Mouse (Mus musculus): ENCODE measurements around the gene Foxe1. TPM values are rescaled to one million over a fixed set of nuclear protein-coding genes. Genes with fewer than 3 reads are reported as not detected.

Foxe1 gene
- polyA plus RNA-seq, 2 experiments: 0.06 to 0.07 TPM

DNA sequence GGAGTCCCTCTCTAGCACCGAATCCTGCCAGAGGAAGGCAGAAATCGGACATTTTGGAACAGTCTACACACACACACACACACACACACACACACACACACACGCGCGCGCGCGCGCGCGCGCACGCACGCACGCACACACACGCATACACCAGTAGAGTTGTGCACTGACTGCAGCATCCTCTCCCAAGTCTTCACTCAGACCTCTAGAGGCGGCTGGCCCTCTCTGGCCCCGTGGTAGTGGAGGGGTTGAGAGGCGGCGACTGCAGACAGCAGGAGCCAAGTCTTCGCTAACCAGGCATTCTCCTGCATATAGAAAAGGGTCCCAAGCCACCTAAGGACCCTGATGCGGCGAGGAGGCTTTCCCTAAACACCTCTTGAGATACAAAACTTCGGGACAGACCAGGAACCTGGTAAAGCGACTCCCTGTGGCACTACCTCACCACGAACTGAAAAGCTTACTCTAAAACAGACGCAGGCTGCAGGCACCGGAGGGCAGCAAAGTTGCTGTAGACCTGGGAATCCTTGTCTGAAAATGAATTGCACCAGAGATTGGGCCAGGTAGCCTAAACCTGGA, 610 bp upstream of the Foxe1 start:
- DNase-seq (ENCODE audit: low read depth in 3 of 3, low spot score in 3 of 3) (no peak), ATAC-seq (ENCODE audit: insufficient read depth) (no peak)
- H3K27me3 ChIP-seq (ENCODE audit: control insufficient read depth, insufficient read depth, low read length): peaks cover 100% of the 10 kb centered on the region
- H3K4me2 ChIP-seq (ENCODE audit: low read depth): no peak overlapping the region
- H3K9me3 ChIP-seq (ENCODE audit: control insufficient read depth, low read length): no peaks in the 10 kb centered on the region
- H3K9ac ChIP-seq (replicated peaks): no peak overlapping the region
- no peak for TF ChIP-seq CTCF (IDR thresholded peaks at IDR 0.05; ENCODE audit: low read depth)
- no peak for TF ChIP-seq EP300 (IDR thresholded peaks at IDR 0.05; ENCODE audit: low read depth)
- H3K36me3 ChIP-seq (replicated peaks; ENCODE audit: control insufficient read depth, insufficient read depth, low read depth): no peaks in the 10 kb centered on the region
- no peak overlapping the region for H3K27ac ChIP-seq
- no peak overlapping the region for H3K4me3 ChIP-seq (ENCODE audit: insufficient read depth in 1 of 2, low read depth in 2 of 2, low read length in 2 of 2)
- under 1% methylated on average over 28 of the region's 28 CpGs for WGBS (ENCODE audit: insufficient replicate concordance)
- H3K4me1 ChIP-seq (replicated peaks; ENCODE audit: control insufficient read depth in 2 of 2, insufficient read depth in 2 of 2, low read length in 1 of 2): no peaks in the 10 kb centered on the region

DNA sequence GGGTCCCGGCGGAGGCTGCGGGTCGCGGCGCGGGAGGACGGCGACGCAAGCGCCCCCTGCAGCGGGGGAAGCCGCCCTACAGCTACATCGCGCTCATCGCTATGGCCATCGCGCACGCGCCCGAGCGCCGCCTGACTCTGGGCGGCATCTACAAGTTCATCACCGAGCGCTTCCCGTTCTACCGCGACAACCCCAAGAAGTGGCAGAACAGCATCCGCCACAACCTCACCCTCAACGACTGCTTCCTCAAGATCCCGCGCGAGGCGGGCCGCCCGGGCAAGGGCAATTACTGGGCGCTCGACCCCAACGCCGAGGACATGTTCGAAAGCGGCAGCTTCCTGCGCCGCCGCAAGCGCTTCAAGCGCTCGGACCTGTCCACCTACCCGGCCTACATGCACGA, 879 bp downstream of the Foxe1 start:
- DNase-seq (ENCODE audit: low read depth in 3 of 3, low spot score in 3 of 3) (peak in 1 of 3 experiments; percentile 9), ATAC-seq (ENCODE audit: insufficient read depth) (no peak)
- Histone ChIP-seq H3K27me3 (ENCODE audit: control insufficient read depth, insufficient read depth, low read length) (peaks cover 100% of the 10 kb centered on the region), H3K27ac (no peak overlapping the region), H3K9me3 (ENCODE audit: control insufficient read depth, low read length) (no peaks in the 10 kb centered on the region), H3K36me3 (replicated peaks; ENCODE audit: control insufficient read depth, insufficient read depth, low read depth) (no peaks in the 10 kb centered on the region), H3K4me3 (ENCODE audit: insufficient read depth in 1 of 2, low read depth in 2 of 2, low read length in 2 of 2) (peak overlapping the region in 1 of 2 experiments; percentile 28; a peak in 2 of 4 replicates), H3K9ac (replicated peaks) (no peak overlapping the region), H3K4me1 (replicated peaks; ENCODE audit: control insufficient read depth in 2 of 2, insufficient read depth in 2 of 2, low read length in 1 of 2) (no peaks in the 10 kb centered on the region), H3K4me2 (ENCODE audit: low read depth) (peak overlapping the region; percentile 36)
- WGBS (ENCODE audit: insufficient replicate concordance): under 1% methylated on average over 50 of the region's 51 CpGs
- TF ChIP-seq CTCF (IDR thresholded peaks at IDR 0.05; ENCODE audit: low read depth) (no peak), EP300 (IDR thresholded peaks at IDR 0.05; ENCODE audit: low read depth) (no peak)

DNA sequence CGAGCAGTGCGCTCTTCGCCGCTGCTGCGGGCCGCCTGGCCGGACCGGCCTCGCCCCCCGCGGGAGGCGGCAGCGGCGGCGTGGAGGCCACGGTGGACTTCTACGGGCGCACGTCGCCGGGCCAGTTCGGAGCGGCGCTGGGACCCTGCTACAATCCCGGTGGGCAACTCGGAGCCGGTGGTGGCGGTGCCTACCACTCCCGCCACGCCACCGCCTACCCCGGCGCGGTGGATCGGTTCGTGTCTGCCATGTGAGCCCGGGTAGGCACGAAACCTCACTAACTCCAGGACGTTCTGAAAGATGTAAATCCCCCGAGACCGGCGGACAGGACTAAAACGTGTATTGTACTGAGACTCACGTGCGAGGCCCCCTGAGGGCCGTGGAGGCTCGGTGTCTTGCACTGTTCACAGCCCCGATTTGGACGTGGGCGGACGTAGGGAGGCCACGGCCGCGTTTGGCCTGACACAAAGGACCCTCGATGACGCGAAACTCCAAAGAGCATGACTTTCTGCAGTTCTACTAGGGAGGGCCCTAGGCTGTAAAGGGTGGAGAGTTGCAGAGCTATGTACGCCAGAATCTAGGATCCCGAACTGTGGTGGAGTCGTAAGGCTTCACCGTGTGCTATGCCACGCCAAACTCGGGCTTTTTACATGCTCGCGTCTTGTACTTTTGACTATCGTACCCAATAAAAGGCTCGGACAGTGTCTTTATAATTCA, 1.8 kb downstream of the Foxe1 start:
- H3K4me2 ChIP-seq (ENCODE audit: low read depth): no peak overlapping the region
- 5% methylated on average over 66 of the region's 67 CpGs for WGBS (ENCODE audit: insufficient replicate concordance)
- H3K9me3 ChIP-seq (ENCODE audit: control insufficient read depth, low read length): no peaks in the 10 kb centered on the region
- TF ChIP-seq CTCF (IDR thresholded peaks at IDR 0.05; ENCODE audit: low read depth) (no peak), EP300 (IDR thresholded peaks at IDR 0.05; ENCODE audit: low read depth) (no peak)
- H3K27ac ChIP-seq: no peak overlapping the region
- no peaks in the 10 kb centered on the region for H3K36me3 ChIP-seq (replicated peaks; ENCODE audit: control insufficient read depth, insufficient read depth, low read depth)
- no peaks in the 10 kb centered on the region for H3K4me1 ChIP-seq (replicated peaks; ENCODE audit: control insufficient read depth in 2 of 2, insufficient read depth in 2 of 2, low read length in 1 of 2)
- H3K9ac ChIP-seq (replicated peaks): no peak overlapping the region
- H3K27me3 ChIP-seq (ENCODE audit: control insufficient read depth, insufficient read depth, low read length): peaks cover 100% of the 10 kb centered on the region
- no peak overlapping the region for H3K4me3 ChIP-seq (ENCODE audit: insufficient read depth in 1 of 2, low read depth in 2 of 2, low read length in 2 of 2)
- DNase-seq (ENCODE audit: low read depth in 3 of 3, low spot score in 3 of 3): no peak
- ATAC-seq (ENCODE audit: insufficient read depth): no peak

DNA sequence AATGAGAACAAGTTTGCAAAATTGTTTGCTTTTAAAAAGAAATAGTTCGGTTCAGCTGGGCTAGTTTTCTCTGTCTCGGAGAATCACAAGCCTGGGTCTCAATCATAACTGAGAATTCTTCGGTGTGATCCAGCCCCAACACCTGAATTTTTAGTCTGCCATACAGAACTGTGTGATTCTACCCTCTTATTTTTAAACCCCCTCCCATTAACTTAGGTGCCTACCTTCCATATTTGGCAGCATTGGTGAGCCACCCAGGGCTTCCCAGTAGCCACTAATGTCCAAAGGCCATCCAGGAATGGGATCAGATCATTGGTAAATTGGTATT, 2.3 kb downstream of the Foxe1 start:
- H3K27ac ChIP-seq: no peak overlapping the region
- TF ChIP-seq CTCF (IDR thresholded peaks at IDR 0.05; ENCODE audit: low read depth): no peak
- TF ChIP-seq EP300 (IDR thresholded peaks at IDR 0.05; ENCODE audit: low read depth): no peak
- DNase-seq (ENCODE audit: low read depth in 3 of 3, low spot score in 3 of 3) (no peak), ATAC-seq (ENCODE audit: insufficient read depth) (no peak)
- H3K4me3 ChIP-seq (ENCODE audit: insufficient read depth in 1 of 2, low read depth in 2 of 2, low read length in 2 of 2): no peak overlapping the region
- no peaks in the 10 kb centered on the region for H3K36me3 ChIP-seq (replicated peaks; ENCODE audit: control insufficient read depth, insufficient read depth, low read depth)
- no peak overlapping the region for H3K4me2 ChIP-seq (ENCODE audit: low read depth)
- H3K9me3 ChIP-seq (ENCODE audit: control insufficient read depth, low read length): no peaks in the 10 kb centered on the region
- 24% methylated on average over 3 of the region's 3 CpGs for WGBS (ENCODE audit: insufficient replicate concordance)
- no peaks in the 10 kb centered on the region for H3K4me1 ChIP-seq (replicated peaks; ENCODE audit: control insufficient read depth in 2 of 2, insufficient read depth in 2 of 2, low read length in 1 of 2)
- H3K27me3 ChIP-seq (ENCODE audit: control insufficient read depth, insufficient read depth, low read length): peaks cover 99% of the 10 kb centered on the region
- no peak overlapping the region for H3K9ac ChIP-seq (replicated peaks)

DNA sequence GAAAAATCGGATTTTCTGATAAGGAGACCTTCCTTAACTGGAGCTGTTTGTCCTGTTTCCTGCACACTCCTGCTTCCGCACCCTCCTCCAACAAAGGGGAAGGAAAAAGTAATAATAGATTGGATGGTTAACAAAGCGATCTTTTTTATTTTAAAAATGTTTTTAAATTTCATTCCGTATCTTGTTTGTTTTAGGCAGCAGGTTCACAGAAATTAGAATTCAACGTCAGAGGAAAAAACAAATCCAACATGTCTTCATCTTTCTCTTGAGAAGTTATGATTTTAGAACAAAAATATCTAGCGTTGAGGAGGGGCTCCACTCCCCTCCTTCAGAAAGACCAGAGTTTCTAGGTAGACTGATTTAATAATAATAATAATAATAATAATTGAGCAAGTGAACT, 2.8 kb downstream of the Foxe1 start:
- H3K27ac ChIP-seq: no peak overlapping the region
- no peak overlapping the region for H3K4me3 ChIP-seq (ENCODE audit: insufficient read depth in 1 of 2, low read depth in 2 of 2, low read length in 2 of 2)
- H3K4me1 ChIP-seq (replicated peaks; ENCODE audit: control insufficient read depth in 2 of 2, insufficient read depth in 2 of 2, low read length in 1 of 2): no peaks in the 10 kb centered on the region
- TF ChIP-seq EP300 (IDR thresholded peaks at IDR 0.05; ENCODE audit: low read depth) (no peak), CTCF (IDR thresholded peaks at IDR 0.05; ENCODE audit: low read depth) (no peak)
- H3K36me3 ChIP-seq (replicated peaks; ENCODE audit: control insufficient read depth, insufficient read depth, low read depth): no peaks in the 10 kb centered on the region
- no peak overlapping the region for H3K4me2 ChIP-seq (ENCODE audit: low read depth)
- ATAC-seq (ENCODE audit: insufficient read depth) (no peak), DNase-seq (ENCODE audit: low read depth in 3 of 3, low spot score in 3 of 3) (no peak)
- no peak overlapping the region for H3K9ac ChIP-seq (replicated peaks)
- peaks cover 99% of the 10 kb centered on the region for H3K27me3 ChIP-seq (ENCODE audit: control insufficient read depth, insufficient read depth, low read length)
- no peaks in the 10 kb centered on the region for H3K9me3 ChIP-seq (ENCODE audit: control insufficient read depth, low read length)
- 23% methylated on average over 6 of the region's 6 CpGs for WGBS (ENCODE audit: insufficient replicate concordance)

Data from liver, embryonic 14.5 days (tissue).